Mouse (Mus musculus) bone marrow, adult 2 months (tissue): Measurements from ENCODE around the gene Nudt14.

Experiments
- CTCF ChIP-seq: fragments of 200-500 bp; IDR thresholded peaks from 2 replicates; pipeline ENCODE4 v1.5.1; 2011; ENCODE audit warnings: low read length, control low read depth; ENCODE audit not compliant: control insufficient read depth, insufficient read depth
- POLR2A ChIP-seq: fragments of 200-500 bp; IDR thresholded peaks from 2 replicates; pipeline ENCODE4 v1.6.1; 2011; ENCODE audit warnings: low read depth, mild to moderate bottlenecking, control low read depth, low read length, borderline replicate concordance; ENCODE audit not compliant: control insufficient read depth

- TF ChIP-seq CTCF (no peak), POLR2A (no peak)
Observed at GRCm38 (mm10) chr12:112911701-112912100, 30.2 kb downstream of the Nudt14 start.
